Mouse (Mus musculus) mouse embryonic stem cell (cell line): ENCODE results near the gene Fcgr1.
"Not testable (repeated sequence)": the region's sequence is repeated elsewhere in the genome, so short reads cannot be mapped to it uniquely, and the experiment has no call there.

Experiments
- in situ Hi-C, 2 experiments: fragments of 300-500 bp; cut with MboI; formaldehyde crosslinking; loops; 1 replicate in 1 of 2; 3 replicates in 1 of 2; pipeline ENCODE4 v1.14.3; 2019 to 2020; ENCODE audit warnings: low sequenced_read_pairs in 2 of 2, low pct_unique_long_range_greater_than_20kb in 1 of 2, mixed read lengths in 1 of 2; ENCODE audit not compliant: unreplicated experiment in 1 of 2

Gene Fcgr1

GRCm38 (mm10) chr3:96330181-96330580, 36.4 kb upstream of the Fcgr1 start:
- in situ Hi-C loops: loop anchor here (10.0 to 25.0 kb wide), 2 partner anchors 75 to 107 kb away; no protein-coding TSS in a partner anchor

GRCm38 (mm10) chr3:96328730-96329387, 35.1 kb upstream of the Fcgr1 start:
- in situ Hi-C loops: loop anchor here in 1 of 2 experiments (25.0 kb wide), 1 partner anchor 108 kb away; no protein-coding TSS in a partner anchor

- in situ Hi-C loops: loop anchor here in 1 of 2 experiments (25.0 kb wide), 1 partner anchor 109 kb away; no protein-coding TSS in a partner anchor
Measured at GRCm38 (mm10) chr3:96328060-96328729, 34.4 kb upstream of the Fcgr1 start.

GRCm38 (mm10) chr3:96327647-96328046, 33.9 kb upstream of the Fcgr1 start:
- in situ Hi-C loops: loop anchor here in 1 of 2 experiments (25.0 kb wide), 1 partner anchor 110 kb away; no protein-coding TSS in a partner anchor

GRCm38 (mm10) chr3:96327131-96327530, 33.4 kb upstream of the Fcgr1 start:
- in situ Hi-C loops: loop anchor here in 1 of 2 experiments (25.0 kb wide), 1 partner anchor 110 kb away; no protein-coding TSS in a partner anchor

GRCm38 (mm10) chr3:96323806-96324205, 30.0 kb upstream of the Fcgr1 start:
- in situ Hi-C loops: not testable (repeated sequence)

- in situ Hi-C loops: no loop called here
Measured at GRCm38 (mm10) chr3:96322609-96323008, 28.8 kb upstream of the Fcgr1 start.

GRCm38 (mm10) chr3:96321891-96322290, 28.1 kb upstream of the Fcgr1 start:
- in situ Hi-C loops: no loop called here

GRCm38 (mm10) chr3:96320003-96320402, 26.2 kb upstream of the Fcgr1 start:
- in situ Hi-C loops: not testable (repeated sequence)

GRCm38 (mm10) chr3:96312341-96313098, 18.8 kb upstream of the Fcgr1 start:
- in situ Hi-C loops: no loop called here

- in situ Hi-C loops: no loop called here
Measured at GRCm38 (mm10) chr3:96309441-96309840, 15.7 kb upstream of the Fcgr1 start.

- in situ Hi-C loops: no loop called here
Measured at GRCm38 (mm10) chr3:96306506-96306905, 12.7 kb upstream of the Fcgr1 start.

GRCm38 (mm10) chr3:96302076-96302475, 8.3 kb upstream of the Fcgr1 start:
- in situ Hi-C loops: no loop called here

GRCm38 (mm10) chr3:96300706-96301529, 7.1 kb upstream of the Fcgr1 start:
- in situ Hi-C loops: no loop called here

GRCm38 (mm10) chr3:96299562-96299961, 5.8 kb upstream of the Fcgr1 start:
- in situ Hi-C loops: no loop called here

- in situ Hi-C loops: no loop called here
Measured at GRCm38 (mm10) chr3:96298360-96298759, 4.6 kb upstream of the Fcgr1 start.

GRCm38 (mm10) chr3:96293368-96293767, 401 bp downstream of the Fcgr1 start:
- in situ Hi-C loops: no loop called here

GRCm38 (mm10) chr3:96292641-96293040, 1.1 kb downstream of the Fcgr1 start:
- in situ Hi-C loops: no loop called here
